Mouse (Mus musculus) hindbrain, embryonic 10.5 days (tissue): ENCODE results near the gene Ms4a4c. TPM values are rescaled to one million over a fixed set of nuclear protein-coding genes. Genes with fewer than 3 reads are reported as not detected.
"Not testable (repeated sequence)": the region's sequence is repeated elsewhere in the genome, so short reads cannot be mapped to it uniquely, and the experiment has no call there.

Experiments
- DNase-seq: peaks from one replicate; pipeline ENCODE4 v3.0.0-alpha.2; 2017; ENCODE audit warnings: low spot score
- H3K27ac ChIP-seq: fragments of 300-500 bp; sonication (generic); 2 replicates; pipeline ENCODE4 v1.5.1; 2016; ENCODE audit warnings: mild to moderate bottlenecking, moderate library complexity
- H3K27me3 ChIP-seq: fragments of 300-500 bp; sonication (generic); 2 replicates; pipeline ENCODE4 v1.6.1; 2016; ENCODE audit warnings: mild to moderate bottlenecking; ENCODE audit not compliant: poor library complexity, insufficient read depth, severe bottlenecking
- H3K36me3 ChIP-seq: fragments of 300-500 bp; sonication (generic); 2 replicates; pipeline ENCODE4 v1.6.1; 2016; ENCODE audit warnings: mild to moderate bottlenecking, moderate library complexity
- H3K4me1 ChIP-seq: fragments of 300-500 bp; sonication (generic); replicated peaks from 2 replicates; pipeline ENCODE4 v1.6.1; 2016; ENCODE audit warnings: mild to moderate bottlenecking
- H3K4me3 ChIP-seq: fragments of 300-500 bp; sonication (generic); 2 replicates; pipeline ENCODE4 v1.5.1; 2016; ENCODE audit warnings: mild to moderate bottlenecking, moderate library complexity
- H3K9me3 ChIP-seq: fragments of 300-500 bp; sonication (generic); 2 replicates; pipeline ENCODE4 v1.6.1; 2016; ENCODE audit warnings: mild to moderate bottlenecking, moderate library complexity
- WGBS: fragments of 180-500 bp; shearing (Covaris S2); methylation state at CpG from one replicate; pipeline ENCODE4 v1.1.7; 2016; 5-methylcytosine and 5-hydroxymethylcytosine counted together
- polyA plus RNA-seq: library from polyadenylated mRNA; unstranded; fragments of >200 nt; fragmentation: Nextera tagmentation; extraction: Ambion mirVana; gene quantifications from 2 replicates; pipeline ENCODE4 v1.2.1, GENCODE M21; 2016

Ms4a4c gene
- polyA plus RNA-seq, 1 experiment from 2014 or later = 0.44 TPM

GRCm38 (mm10) chr19:11411640-11412039, 7.1 kb downstream of the Ms4a4c start:
- H3K4me3 ChIP-seq = no peak overlapping the region
- no peaks in the 10 kb centered on the region for H3K9me3 ChIP-seq
- H3K27me3 ChIP-seq = no peaks in the 10 kb centered on the region
- no peaks in the 10 kb centered on the region for H3K36me3 ChIP-seq
- no peak for DNase-seq
- no peaks in the 10 kb centered on the region for H3K4me1 ChIP-seq
- H3K27ac ChIP-seq = no peak overlapping the region
- 88% methylated on average over 1 of the region's 1 CpGs for WGBS

GRCm38 (mm10) chr19:11414084-11414483, 9.5 kb downstream of the Ms4a4c start:
- Histone ChIP-seq H3K9me3 (no peaks in the 10 kb centered on the region), H3K27ac (no peak overlapping the region), H3K36me3 (no peaks in the 10 kb centered on the region), H3K4me3 (no peak overlapping the region), H3K27me3 (no peaks in the 10 kb centered on the region), H3K4me1 (no peaks in the 10 kb centered on the region)
- WGBS = 97% methylated on average over 1 of the region's 1 CpGs
- no peak for DNase-seq

GRCm38 (mm10) chr19:11415581-11415980, 11.0 kb downstream of the Ms4a4c start:
- no peaks in the 10 kb centered on the region for H3K9me3 ChIP-seq
- no peak overlapping the region for H3K4me3 ChIP-seq
- no peaks in the 10 kb centered on the region for H3K27me3 ChIP-seq
- DNase-seq = no peak
- no peak overlapping the region for H3K27ac ChIP-seq
- no peaks in the 10 kb centered on the region for H3K4me1 ChIP-seq
- H3K36me3 ChIP-seq = no peaks in the 10 kb centered on the region
- 69% methylated on average over 3 of the region's 3 CpGs for WGBS

GRCm38 (mm10) chr19:11418865-11419264, 14.3 kb downstream of the Ms4a4c start:
- H3K36me3 ChIP-seq, H3K4me3 ChIP-seq, H3K27me3 ChIP-seq, H3K27ac ChIP-seq, DNase-seq, H3K9me3 ChIP-seq, H3K4me1 ChIP-seq: not testable (repeated sequence)
- 71% methylated on average over 3 of the region's 3 CpGs for WGBS

GRCm38 (mm10) chr19:11431209-11431608, 26.6 kb downstream of the Ms4a4c start:
- H3K4me1 ChIP-seq, H3K36me3 ChIP-seq, H3K9me3 ChIP-seq, H3K27ac ChIP-seq, H3K27me3 ChIP-seq, DNase-seq, H3K4me3 ChIP-seq: not testable (repeated sequence)
- WGBS = 85% methylated on average over 1 of the region's 1 CpGs

- no peak for DNase-seq
- Histone ChIP-seq H3K4me3 (no peak overlapping the region), H3K4me1 (no peaks in the 10 kb centered on the region), H3K27me3 (no peaks in the 10 kb centered on the region), H3K36me3 (no peaks in the 10 kb centered on the region), H3K27ac (no peak overlapping the region), H3K9me3 (no peaks in the 10 kb centered on the region)
- WGBS = 88% methylated on average over 4 of the region's 4 CpGs
Measured at GRCm38 (mm10) chr19:11435058-11435834, 30.7 kb downstream of the Ms4a4c start.

- DNase-seq = no peak
- no peaks in the 10 kb centered on the region for H3K9me3 ChIP-seq
- no peak within 1 kb of the TSS for H3K4me3 ChIP-seq
- no peaks in the 10 kb centered on the region for H3K27me3 ChIP-seq
- H3K36me3 ChIP-seq = no peaks in the 10 kb centered on the region
- H3K4me1 ChIP-seq = no peaks in the 10 kb centered on the region
- no peak within 1 kb of the TSS for H3K27ac ChIP-seq
Measured at GRCm38 (mm10) chr19:11443338-11443737, 38.8 kb downstream of the Ms4a4c start, which contains the start of gene Ms4a4b. Gene Ms4a4b, plus strand, starts transcription at chr19:11443553.

GRCm38 (mm10) chr19:11443964-11444363, 39.4 kb downstream of the Ms4a4c start:
- 87% methylated on average over 5 of the region's 5 CpGs for WGBS
- H3K27ac ChIP-seq = no peak overlapping the region
- H3K4me1 ChIP-seq = no peaks in the 10 kb centered on the region
- no peak for DNase-seq
- H3K27me3 ChIP-seq = no peaks in the 10 kb centered on the region
- no peak overlapping the region for H3K4me3 ChIP-seq
- no peaks in the 10 kb centered on the region for H3K9me3 ChIP-seq
- no peaks in the 10 kb centered on the region for H3K36me3 ChIP-seq

GRCm38 (mm10) chr19:11447238-11447637, 42.7 kb downstream of the Ms4a4c start:
- Histone ChIP-seq H3K36me3 (no peaks in the 10 kb centered on the region), H3K27me3 (no peaks in the 10 kb centered on the region), H3K4me3 (no peak overlapping the region), H3K27ac (no peak overlapping the region), H3K4me1 (no peaks in the 10 kb centered on the region), H3K9me3 (no peaks in the 10 kb centered on the region)
- no peak for DNase-seq
- WGBS = 91% methylated on average over 2 of the region's 2 CpGs

- H3K27ac ChIP-seq, H3K4me3 ChIP-seq, DNase-seq, H3K27me3 ChIP-seq, H3K4me1 ChIP-seq, H3K9me3 ChIP-seq, H3K36me3 ChIP-seq: not testable (repeated sequence)
- 81% methylated on average over 4 of the region's 4 CpGs for WGBS
Measured at GRCm38 (mm10) chr19:11459041-11459440, 54.5 kb downstream of the Ms4a4c start.

- H3K4me1 ChIP-seq, H3K27ac ChIP-seq, H3K4me3 ChIP-seq, H3K36me3 ChIP-seq, H3K9me3 ChIP-seq, H3K27me3 ChIP-seq, DNase-seq: not testable (repeated sequence)
- 40% methylated on average over 1 of the region's 1 CpGs for WGBS
Measured at GRCm38 (mm10) chr19:11464795-11465194, 60.2 kb downstream of the Ms4a4c start.

- 81% methylated on average over 5 of the region's 5 CpGs for WGBS
- no peaks in the 10 kb centered on the region for H3K36me3 ChIP-seq
Measured at GRCm38 (mm10) chr19:11466471-11466870, 61.9 kb downstream of the Ms4a4c start.

GRCm38 (mm10) chr19:11468361-11468760, 63.8 kb downstream of the Ms4a4c start:
- DNase-seq = not testable (repeated sequence)
- WGBS = 58% methylated on average over 1 of the region's 1 CpGs

More at GRCm38 (mm10) chr19:11466471-11466870, 61.9 kb downstream of the Ms4a4c start:
- no peak overlapping the region for H3K4me3 ChIP-seq
- no peak overlapping the region for H3K27ac ChIP-seq
- H3K9me3 ChIP-seq = no peaks in the 10 kb centered on the region
- H3K4me1 ChIP-seq = no peaks in the 10 kb centered on the region
- no peak for DNase-seq
- no peaks in the 10 kb centered on the region for H3K27me3 ChIP-seq

GRCm38 (mm10) chr19:11469215-11469614, 64.6 kb downstream of the Ms4a4c start, which contains the start of gene Ms4a6c:
Gene Ms4a6c, plus strand, starts transcription at chr19:11469366.
- 83% methylated on average over 4 of the region's 4 CpGs for WGBS
- H3K4me3 ChIP-seq, H3K27ac ChIP-seq, H3K4me1 ChIP-seq, H3K9me3 ChIP-seq, H3K27me3 ChIP-seq, H3K36me3 ChIP-seq, DNase-seq: not testable (repeated sequence)

More at GRCm38 (mm10) chr19:11468361-11468760, 63.8 kb downstream of the Ms4a4c start:
- not testable (repeated sequence) for H3K27ac ChIP-seq, H3K27me3 ChIP-seq, H3K9me3 ChIP-seq, H3K36me3 ChIP-seq, H3K4me3 ChIP-seq, H3K4me1 ChIP-seq
